Mouse (Mus musculus) limb, embryonic 10.5 days (tissue): ENCODE results near the gene 6030452D12Rik. TPM values are rescaled to one million over a fixed set of nuclear protein-coding genes. Genes with fewer than 3 reads are reported as not detected.

ENCODE experiments used
- DNase-seq: peaks from one replicate; pipeline ENCODE4 v3.0.0-alpha.2; 2017; ENCODE audit warnings: low spot score
- H3K27ac ChIP-seq: fragments of 300-500 bp; sonication (generic); 2 replicates; pipeline ENCODE4 v1.5.1; 2016; ENCODE audit warnings: mild to moderate bottlenecking
- H3K27me3 ChIP-seq: fragments of 300-500 bp; sonication (generic); 2 replicates; pipeline ENCODE4 v1.6.1; 2016; ENCODE audit warnings: low read depth, mild to moderate bottlenecking; ENCODE audit not compliant: poor library complexity, severe bottlenecking
- H3K36me3 ChIP-seq: fragments of 300-500 bp; sonication (generic); 2 replicates; pipeline ENCODE4 v1.6.1; 2016; ENCODE audit warnings: mild to moderate bottlenecking, moderate library complexity
- H3K4me1 ChIP-seq: fragments of 300-500 bp; sonication (generic); 2 replicates; pipeline ENCODE4 v1.6.1; 2016
- H3K4me3 ChIP-seq: fragments of 300-500 bp; sonication (generic); 2 replicates; pipeline ENCODE4 v1.5.1; 2016; ENCODE audit warnings: mild to moderate bottlenecking, moderate library complexity
- H3K9me3 ChIP-seq: fragments of 300-500 bp; sonication (generic); replicated peaks from 2 replicates; pipeline ENCODE4 v1.6.1; 2016; ENCODE audit warnings: mild to moderate bottlenecking
- WGBS: fragments of 180-500 bp; shearing (Covaris S2); methylation state at CpG from one replicate; pipeline ENCODE4 v1.1.7; 2016; 5-methylcytosine and 5-hydroxymethylcytosine counted together
- polyA plus RNA-seq: library from polyadenylated mRNA; unstranded; fragments of >200 nt; fragmentation: Nextera tagmentation; extraction: Ambion mirVana; gene quantifications from 2 replicates; pipeline ENCODE4 v1.2.1, GENCODE M21; 2016

6030452D12Rik gene
- not detected in 2 replicates for polyA plus RNA-seq

DNA sequence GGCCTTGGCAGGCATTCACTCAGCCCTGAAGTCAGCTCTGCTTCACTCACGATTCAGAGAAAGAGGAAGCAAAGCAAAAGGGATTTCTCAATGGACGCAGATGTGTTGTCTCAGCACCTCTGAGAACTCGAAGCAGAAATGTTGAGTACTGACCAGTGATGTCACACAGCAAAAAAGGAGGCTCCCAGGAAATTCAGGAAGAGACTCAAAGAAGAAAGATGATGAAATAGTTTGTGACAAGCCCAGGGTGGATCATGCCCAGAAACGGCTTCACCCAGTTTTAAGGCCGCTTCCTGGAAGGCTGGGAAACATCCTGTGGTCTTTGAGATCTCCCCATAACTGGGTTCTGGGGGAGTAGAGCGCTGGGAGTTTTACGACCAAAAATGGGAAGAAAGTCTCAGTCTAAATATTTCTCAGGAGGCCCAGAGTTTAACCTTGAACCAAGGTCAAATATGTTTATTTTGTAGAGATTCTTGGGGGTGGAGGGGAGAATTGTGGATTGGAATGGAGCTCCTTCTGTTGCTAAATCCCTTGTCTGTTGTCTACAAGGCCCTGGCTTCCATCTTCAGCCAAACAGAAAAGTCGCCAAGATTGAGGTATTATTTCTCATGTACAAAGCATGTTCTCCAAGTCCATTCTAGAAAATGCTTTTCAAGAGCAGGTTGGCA is at the start of gene 6030452D12Rik:
Gene 6030452D12Rik (plus strand): TSS at position 505 of the 668 bp plus-strand sequence.
- Histone ChIP-seq H3K4me1 (peaks cover under 1% of the 10 kb centered on the region; the same call in 1 of the 2 replicates), H3K27me3 (0 out of 2 replicates have a peak, but pooled peaks cover under 1% of the 10 kb centered on the region), H3K36me3 (no peaks in the 10 kb centered on the region), H3K4me3 (no peak within 1 kb of the TSS), H3K9me3 (no peaks in the 10 kb centered on the region), H3K27ac (no peak within 1 kb of the TSS)
- WGBS: 87% methylated on average over 8 of the region's 8 CpGs
- no peak for DNase-seq

DNA sequence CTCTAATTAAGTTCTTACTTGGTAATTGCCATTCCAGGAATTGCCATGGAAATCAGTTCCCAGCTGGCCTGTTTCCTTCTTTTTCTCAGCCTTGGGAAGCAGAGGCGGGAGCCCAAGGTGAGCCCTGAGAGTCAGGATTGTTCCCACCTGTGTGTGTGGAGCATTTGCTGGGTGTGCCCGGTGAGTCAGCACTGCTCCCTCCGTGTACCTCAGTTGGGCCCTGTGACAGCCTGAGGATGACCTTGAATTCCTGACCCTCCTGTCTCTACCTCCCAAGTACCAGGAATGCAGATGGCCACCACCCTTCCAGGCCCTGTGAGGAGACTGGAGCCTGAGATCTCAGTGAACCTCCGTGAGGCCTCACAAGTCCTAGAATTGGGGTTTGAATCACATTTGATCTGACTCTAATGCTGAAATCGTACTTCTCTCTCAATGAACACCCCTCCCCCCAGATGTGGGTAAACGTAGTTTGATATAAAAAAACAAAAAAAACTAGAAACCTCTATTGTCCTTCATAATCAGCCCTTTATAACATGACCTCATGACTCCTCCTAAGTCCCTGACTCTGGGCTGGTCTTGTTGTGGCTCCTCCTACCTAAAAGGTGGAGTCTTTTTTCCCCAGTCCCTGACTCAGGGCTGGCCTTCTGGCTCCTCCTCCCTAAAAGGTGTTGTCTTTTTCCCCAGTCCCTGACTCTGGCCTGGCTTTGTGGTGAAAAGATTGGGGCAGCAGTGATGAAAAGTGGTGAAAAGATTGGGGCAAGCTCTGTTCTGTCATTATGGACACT is 48.8 kb upstream of the 6030452D12Rik start:
- Histone ChIP-seq H3K27ac (0 out of 2 replicates have a peak overlapping the region, but pooled peaks have one; percentile 14), H3K27me3 (no peaks in the 10 kb centered on the region), H3K4me3 (no peak overlapping the region), H3K36me3 (no peaks in the 10 kb centered on the region), H3K4me1 (peaks cover 13% of the 10 kb centered on the region; the same call in 1 of the 2 replicates), H3K9me3 (no peaks in the 10 kb centered on the region)
- WGBS: 81% methylated on average over 6 of the region's 6 CpGs
- DNase-seq: no peak

DNA sequence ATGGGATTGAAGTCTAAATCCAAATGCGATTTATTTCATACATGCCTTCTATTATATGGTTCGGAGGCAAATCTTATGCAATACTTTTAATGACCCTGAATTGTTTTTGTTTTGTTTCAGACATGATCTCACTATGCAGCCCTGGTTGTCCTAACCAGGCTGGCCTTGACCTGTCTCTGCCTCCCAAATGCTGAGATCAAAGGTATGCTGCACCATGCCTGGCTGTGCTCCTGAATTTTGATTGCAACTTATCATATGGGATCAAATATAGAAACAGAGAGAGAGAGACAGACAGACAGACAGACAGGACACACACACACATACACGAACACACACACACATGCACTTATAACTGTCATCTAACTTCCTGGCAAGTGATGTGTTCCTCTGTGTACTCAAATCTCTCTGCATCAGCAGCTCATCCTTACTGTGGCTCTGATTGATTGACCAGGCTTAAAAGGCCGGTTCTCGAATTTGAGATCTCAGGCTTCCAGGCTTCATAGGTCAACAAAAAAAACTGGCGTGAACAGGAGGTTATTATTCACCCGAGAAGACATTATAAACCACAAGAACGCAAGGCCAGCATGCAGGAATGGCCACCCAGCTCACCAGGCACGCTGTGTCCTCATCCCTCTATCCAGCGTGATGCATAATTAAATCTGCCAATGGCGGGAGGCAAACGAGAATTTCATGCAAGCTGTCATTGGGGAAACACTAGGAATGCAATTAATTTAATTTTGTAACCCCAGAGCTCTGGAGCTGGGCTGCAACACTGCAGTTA is 47.4 kb upstream of the 6030452D12Rik start:
- no peak overlapping the region for H3K27ac ChIP-seq
- no peak overlapping the region for H3K4me3 ChIP-seq
- no peaks in the 10 kb centered on the region for H3K36me3 ChIP-seq
- H3K9me3 ChIP-seq: no peaks in the 10 kb centered on the region
- 79% methylated on average over 12 of the region's 12 CpGs for WGBS
- no peaks in the 10 kb centered on the region for H3K27me3 ChIP-seq
- DNase-seq: no peak
- peaks cover 13% of the 10 kb centered on the region; the same call in 1 of the 2 replicates for H3K4me1 ChIP-seq

DNA sequence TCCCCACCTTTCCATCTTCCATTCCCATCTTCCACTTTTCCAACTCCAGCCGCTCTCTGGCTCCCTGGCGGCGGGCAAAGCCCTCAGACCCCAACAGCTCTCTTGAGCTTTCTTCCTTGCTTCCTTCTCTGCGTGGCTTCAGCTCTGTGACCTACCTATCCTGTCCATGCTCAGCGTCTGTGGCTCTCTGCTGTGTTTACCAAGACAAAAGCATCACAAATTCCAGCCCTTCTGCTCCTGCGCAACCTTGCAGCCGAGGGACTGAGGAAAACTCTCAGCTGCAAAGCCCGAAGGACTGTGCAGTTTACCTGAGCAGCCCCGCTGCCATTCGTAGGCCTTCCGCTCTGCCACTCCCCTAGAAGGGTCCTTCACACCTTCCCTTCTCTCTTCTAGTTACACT is 46.3 kb upstream of the 6030452D12Rik start:
- Histone ChIP-seq H3K4me1 (peaks cover 13% of the 10 kb centered on the region; the same call in 1 of the 2 replicates), H3K27ac (no peak overlapping the region), H3K9me3 (no peaks in the 10 kb centered on the region), H3K36me3 (no peaks in the 10 kb centered on the region), H3K4me3 (no peak overlapping the region), H3K27me3 (no peaks in the 10 kb centered on the region)
- no peak for DNase-seq
- WGBS: 69% methylated on average over 11 of the region's 11 CpGs

DNA sequence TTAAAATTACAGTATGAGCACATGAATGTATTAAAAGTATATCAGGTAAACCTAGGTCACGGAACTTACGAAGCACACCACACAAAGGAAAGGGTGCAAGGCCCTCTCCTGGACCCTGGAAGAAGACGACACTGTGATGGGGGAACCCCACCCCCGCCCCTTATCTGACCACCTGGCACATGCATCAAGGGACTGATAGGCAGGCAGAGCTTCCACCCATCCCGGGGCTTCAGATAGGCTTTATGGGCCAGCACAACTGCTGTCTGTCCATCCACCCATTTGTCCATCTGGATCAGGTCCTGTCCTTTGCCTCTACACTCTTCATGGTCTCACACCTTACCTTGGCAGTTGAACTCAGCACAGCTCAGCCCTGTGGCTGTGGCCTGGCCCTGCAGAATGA is 38.2 kb upstream of the 6030452D12Rik start:
- no peaks in the 10 kb centered on the region for H3K27me3 ChIP-seq
- peaks cover 8% of the 10 kb centered on the region for H3K4me1 ChIP-seq
- DNase-seq: no peak
- H3K27ac ChIP-seq: 0 out of 2 replicates have a peak overlapping the region, but pooled peaks have one; percentile 17
- H3K4me3 ChIP-seq: no peak overlapping the region
- H3K9me3 ChIP-seq: no peaks in the 10 kb centered on the region
- 72% methylated on average over 5 of the region's 5 CpGs for WGBS
- no peaks in the 10 kb centered on the region for H3K36me3 ChIP-seq

DNA sequence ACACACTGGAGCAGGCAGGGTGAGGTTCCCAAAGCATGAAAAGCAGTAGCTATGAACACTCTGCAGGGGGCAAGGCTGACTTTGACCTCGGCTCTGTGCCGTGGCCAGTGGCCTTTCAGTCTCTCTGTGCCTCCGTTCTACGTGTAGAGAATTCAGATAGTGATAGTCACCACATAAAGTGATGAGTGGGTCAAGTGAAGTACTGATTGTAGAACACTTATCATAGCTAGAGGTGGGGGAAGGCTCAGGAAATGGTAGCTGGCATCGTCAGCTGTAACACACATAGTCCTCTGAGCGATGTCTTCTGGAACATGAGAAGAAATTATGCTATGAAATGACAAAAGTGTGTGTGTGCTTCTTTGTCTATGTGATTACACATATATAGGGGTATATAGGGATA is 36.5 kb upstream of the 6030452D12Rik start:
- Histone ChIP-seq H3K27me3 (no peaks in the 10 kb centered on the region), H3K27ac (no peak overlapping the region), H3K4me3 (no peak overlapping the region), H3K36me3 (no peaks in the 10 kb centered on the region), H3K4me1 (peaks cover 14% of the 10 kb centered on the region), H3K9me3 (no peaks in the 10 kb centered on the region)
- peak; percentile 23 for DNase-seq
- WGBS: 95% methylated on average over 6 of the region's 6 CpGs

DNA sequence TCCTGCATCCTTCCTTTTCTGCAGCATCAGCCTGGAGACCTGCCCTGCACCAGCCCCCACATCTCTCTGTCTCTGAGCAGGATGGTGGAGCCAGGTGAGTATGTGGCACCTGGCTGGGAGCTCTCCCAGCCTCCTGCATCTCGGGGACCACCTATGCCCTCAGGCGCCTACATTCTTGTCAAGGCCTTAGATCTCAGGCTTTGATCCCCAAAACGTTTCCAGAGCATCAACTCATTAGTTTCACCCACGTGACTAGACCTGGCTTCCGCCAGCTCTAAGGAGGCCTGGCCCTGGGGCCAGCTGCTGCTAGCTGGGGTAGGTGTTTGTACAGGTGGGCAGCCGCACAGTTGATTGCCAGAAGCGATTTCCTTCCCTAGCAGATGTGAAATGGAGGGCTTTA is 30.8 kb upstream of the 6030452D12Rik start:
- Histone ChIP-seq H3K4me3 (no peak overlapping the region), H3K4me1 (peaks cover 16% of the 10 kb centered on the region), H3K27me3 (no peaks in the 10 kb centered on the region), H3K36me3 (no peaks in the 10 kb centered on the region), H3K9me3 (no peaks in the 10 kb centered on the region), H3K27ac (no peak overlapping the region)
- DNase-seq: peak; percentile 44
- 49% methylated on average over 7 of the region's 7 CpGs for WGBS

DNA sequence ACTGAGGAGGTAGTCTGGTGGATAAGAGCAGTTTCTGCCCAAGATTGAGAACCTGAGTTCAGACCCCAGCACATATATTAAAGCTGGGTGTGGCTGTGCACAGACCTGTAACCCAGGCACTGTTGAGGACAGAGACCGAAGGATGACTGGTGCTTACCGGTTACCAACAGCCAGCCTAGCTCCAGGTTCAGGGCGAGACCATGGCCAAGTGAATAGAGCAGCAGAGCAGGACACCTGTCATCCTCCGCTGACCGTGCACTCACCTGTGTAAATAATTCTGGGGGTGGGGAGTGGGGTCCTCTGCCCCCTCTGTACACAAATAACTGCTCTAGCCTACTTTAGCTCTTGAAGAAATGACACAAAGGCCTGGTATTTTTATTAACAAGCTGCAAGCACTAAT is 26.3 kb upstream of the 6030452D12Rik start:
- peak; percentile 22 for DNase-seq
- Histone ChIP-seq H3K9me3 (no peaks in the 10 kb centered on the region), H3K36me3 (no peaks in the 10 kb centered on the region), H3K4me1 (peaks cover 9% of the 10 kb centered on the region), H3K27ac (no peak overlapping the region), H3K4me3 (no peak overlapping the region), H3K27me3 (no peaks in the 10 kb centered on the region)
- 90% methylated on average over 5 of the region's 5 CpGs for WGBS

DNA sequence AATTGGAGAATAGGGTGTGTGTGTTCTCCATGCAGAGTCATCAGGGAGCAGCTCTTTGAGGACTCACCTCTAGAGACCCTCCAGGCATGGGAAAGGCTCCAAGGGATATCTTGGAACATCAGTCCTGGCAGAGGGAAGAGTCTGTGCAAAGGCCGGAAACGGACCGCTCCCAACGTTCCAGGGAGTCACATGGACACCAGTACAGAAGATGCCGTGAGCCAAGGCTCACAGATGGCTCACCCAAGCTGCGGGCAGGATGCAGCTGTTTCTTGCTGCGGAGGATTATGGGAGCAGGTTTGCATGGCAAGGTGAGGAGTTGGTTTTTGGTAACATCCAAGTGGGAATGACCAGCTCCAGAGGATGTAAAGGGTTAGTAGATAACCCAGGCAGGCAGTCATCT is 3.9 kb downstream of the 6030452D12Rik start:
- no peak overlapping the region for H3K4me3 ChIP-seq
- no peak overlapping the region for H3K27ac ChIP-seq
- H3K4me1 ChIP-seq: peaks cover 32% of the 10 kb centered on the region
- H3K36me3 ChIP-seq: no peaks in the 10 kb centered on the region
- 93% methylated on average over 7 of the region's 7 CpGs for WGBS
- DNase-seq: no peak
- H3K27me3 ChIP-seq: peaks cover 23% of the 10 kb centered on the region
- no peaks in the 10 kb centered on the region for H3K9me3 ChIP-seq

DNA sequence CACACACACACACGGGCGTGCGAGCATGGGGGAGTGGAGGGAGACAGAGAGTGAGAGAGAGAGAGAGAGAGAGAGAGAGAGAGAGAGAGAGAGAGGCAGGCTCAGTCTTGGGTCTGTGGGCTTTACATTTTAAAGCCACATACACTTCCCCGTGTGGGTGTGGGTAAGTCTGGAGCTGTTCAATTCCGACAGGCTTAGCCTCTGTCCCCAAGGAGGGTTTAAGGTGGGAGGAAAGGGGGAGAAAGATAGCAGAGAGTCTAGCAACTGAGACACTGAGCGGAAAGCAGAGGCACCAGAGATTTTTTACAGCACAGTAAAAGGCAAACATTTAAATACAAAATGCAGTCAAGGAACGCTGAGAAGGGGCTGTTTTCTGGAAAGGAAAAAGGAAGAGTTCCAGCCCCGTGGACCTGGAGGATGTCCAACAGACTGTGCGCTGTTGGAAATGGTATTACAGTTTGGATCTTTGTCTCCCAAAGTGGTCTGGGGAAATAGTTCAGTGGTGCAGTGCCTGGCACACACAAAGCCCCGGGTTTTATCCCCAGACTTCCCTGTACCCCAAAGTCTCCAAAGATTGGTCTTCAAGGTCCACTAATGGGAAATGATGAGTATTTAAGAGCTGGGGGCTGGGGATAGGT is 5.1 kb downstream of the 6030452D12Rik start:
- Histone ChIP-seq H3K27me3 (peaks cover 27% of the 10 kb centered on the region), H3K4me1 (peaks cover 39% of the 10 kb centered on the region), H3K9me3 (no peaks in the 10 kb centered on the region), H3K4me3 (no peak overlapping the region), H3K36me3 (no peaks in the 10 kb centered on the region), H3K27ac (no peak overlapping the region)
- no peak for DNase-seq
- WGBS: 68% methylated on average over 10 of the region's 10 CpGs

DNA sequence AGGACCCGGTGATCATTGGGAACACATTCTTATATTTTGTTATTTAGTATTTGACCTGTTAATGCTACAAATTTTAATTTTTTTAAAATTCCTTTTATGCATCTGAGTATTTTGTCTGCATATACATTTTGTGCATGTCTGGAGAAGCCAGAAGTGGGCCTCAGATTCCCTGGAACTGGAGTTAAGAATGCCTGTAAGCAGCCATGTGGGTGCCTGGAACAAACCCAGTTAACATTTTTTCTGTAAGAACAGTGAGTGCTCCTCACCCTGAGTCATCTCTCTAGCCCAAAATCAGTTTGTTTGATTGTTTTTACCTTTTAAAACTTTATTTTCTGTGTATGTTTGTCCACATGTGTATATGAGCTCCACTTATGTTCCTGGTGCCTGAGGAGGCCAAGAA is 5.8 kb downstream of the 6030452D12Rik start:
- Histone ChIP-seq H3K27me3 (peaks cover 31% of the 10 kb centered on the region), H3K27ac (peak overlapping the region; percentile 17; the same call in 1 of the 2 replicates), H3K9me3 (no peaks in the 10 kb centered on the region), H3K36me3 (no peaks in the 10 kb centered on the region), H3K4me1 (peaks cover 46% of the 10 kb centered on the region), H3K4me3 (no peak overlapping the region)
- no peak for DNase-seq
- 96% methylated on average over 1 of the region's 1 CpGs for WGBS

DNA sequence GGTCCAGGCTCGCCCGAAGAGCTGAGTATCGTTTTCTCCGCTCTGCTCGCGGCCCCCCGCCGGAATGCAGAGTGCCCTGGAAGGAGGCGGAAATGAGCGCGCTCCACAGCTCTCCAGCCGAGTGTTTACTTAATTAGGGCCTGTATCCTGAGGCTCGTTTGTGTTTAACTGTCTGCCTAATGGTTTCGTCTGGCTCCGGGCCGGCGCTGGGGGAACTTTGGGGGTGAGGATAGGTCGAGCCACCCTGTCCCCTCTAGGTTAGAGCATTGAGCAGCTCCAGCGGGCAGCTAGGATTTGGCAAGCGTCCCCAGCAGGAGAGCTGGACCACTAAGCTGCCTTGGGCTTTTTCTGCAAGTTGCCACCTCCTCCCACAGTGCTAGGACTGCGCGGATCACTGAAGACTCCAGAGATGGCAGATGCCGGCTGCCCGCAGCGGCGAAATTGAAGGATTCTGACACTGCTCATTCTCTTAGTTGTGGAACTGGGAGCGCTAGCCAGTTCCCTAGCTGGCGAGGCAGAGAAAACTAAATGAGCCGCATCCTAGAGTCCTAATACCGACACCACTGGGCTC is 7.5 kb downstream of the 6030452D12Rik start:
- no peaks in the 10 kb centered on the region for H3K9me3 ChIP-seq
- peak overlapping the region; percentile 84 for H3K27ac ChIP-seq
- H3K4me1 ChIP-seq: peaks cover 63% of the 10 kb centered on the region
- 1% methylated on average over 30 of the region's 30 CpGs for WGBS
- no peaks in the 10 kb centered on the region for H3K36me3 ChIP-seq
- peaks cover 31% of the 10 kb centered on the region for H3K27me3 ChIP-seq
- DNase-seq: peak; percentile 87
- peak overlapping the region; percentile 49 for H3K4me3 ChIP-seq
